Mouse (Mus musculus): ENCODE results near the gene Rapgef4.
A peak's percentile ranks its signal among the peaks of the same experiment; 100 is the strongest.
"Not testable (repeated sequence)": the region's sequence is repeated elsewhere in the genome, so short reads cannot be mapped to it uniquely, and the experiment has no call there.

The Rapgef4 gene

GRCm38 (mm10) chr2:72117138-72118011, 136.3 kb downstream of the Rapgef4 start:
- no peak for DNase-seq (ENCODE audit: low spot score)

DNA sequence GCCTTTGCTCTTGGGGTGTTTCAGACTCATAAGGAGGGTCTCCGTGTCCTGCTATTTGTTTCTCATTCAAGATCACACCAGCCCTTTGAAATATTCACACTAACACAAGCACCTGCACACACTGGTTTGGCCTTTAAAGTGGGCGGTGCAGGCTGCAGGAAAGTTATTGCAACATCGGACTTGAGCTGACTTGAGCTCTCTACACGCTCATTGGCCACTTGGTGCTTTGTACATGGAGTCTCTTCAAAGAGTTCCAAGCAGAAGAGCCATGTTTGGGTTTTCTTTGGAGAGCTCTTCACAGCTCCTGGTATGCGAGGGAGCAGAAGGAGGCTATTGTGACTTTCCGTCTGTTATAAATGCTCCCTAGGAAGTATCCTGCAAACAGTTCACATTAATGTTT, 139.2 kb downstream of the Rapgef4 start:
- DNase-seq (ENCODE audit: low spot score), result no peak

DNA sequence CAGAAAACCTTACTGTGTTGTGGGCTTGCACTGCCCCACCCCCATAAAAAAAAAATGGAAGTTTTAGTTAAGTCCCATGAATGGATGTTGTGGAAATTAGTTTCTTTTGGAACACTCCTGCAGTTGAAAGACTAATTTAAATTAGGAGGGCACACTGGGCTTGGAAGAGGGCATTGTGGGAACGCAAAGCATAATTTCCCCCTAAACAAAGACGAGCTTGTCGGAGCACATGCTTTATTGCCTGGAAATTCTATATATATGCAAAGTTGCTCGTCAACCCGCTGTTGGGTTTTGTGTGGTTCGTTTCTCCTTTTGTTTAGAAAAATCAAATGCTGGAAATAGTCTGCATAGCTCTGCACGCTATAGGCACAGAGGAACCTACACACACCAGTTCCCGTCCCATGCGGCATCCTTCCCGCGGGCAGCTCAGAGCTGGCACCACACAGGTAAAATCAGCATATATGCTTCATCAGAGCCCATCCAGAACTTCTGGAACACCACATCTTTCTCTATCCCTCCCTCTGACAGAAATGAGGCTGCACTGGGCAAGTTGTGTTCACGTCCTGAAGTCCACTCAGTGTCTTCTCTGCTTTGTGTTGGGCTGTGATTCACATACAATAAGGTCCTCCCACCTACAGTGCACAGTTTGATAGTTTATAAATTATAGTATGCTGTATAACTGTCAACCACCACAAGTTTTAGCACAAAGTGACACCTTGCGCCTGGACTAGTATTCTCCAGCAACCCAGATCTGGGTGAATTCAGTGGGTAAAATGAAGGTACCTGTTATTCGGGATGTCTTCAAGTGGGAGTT, 141.6 kb downstream of the Rapgef4 start:
- no peak for DNase-seq (ENCODE audit: low spot score)

GRCm38 (mm10) chr2:72123851-72124250, 142.8 kb downstream of the Rapgef4 start:
- DNase-seq (ENCODE audit: low spot score), result no peak

DNA sequence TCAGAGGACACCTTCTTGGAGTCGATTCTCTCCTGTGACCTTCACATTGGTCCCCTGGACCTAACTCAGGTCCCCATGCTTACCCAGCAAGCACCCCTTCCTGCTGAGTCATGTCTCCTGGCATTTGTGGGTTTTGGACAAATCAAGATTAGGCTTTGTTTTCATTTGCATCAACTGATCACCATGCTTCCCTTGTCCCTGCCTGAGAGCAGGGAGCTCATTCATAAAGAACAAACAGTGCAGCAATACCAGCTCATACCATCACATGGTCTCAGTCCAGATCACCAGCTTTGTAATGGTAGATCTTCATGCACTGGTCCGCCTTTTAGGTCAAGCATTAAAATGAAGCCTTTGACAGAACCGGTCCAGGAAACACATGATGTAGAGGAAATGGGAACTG, 144.7 kb downstream of the Rapgef4 start:
- DNase-seq (ENCODE audit: low spot score), result no peak

- DNase-seq (ENCODE audit: low spot score), result no peak
These were observed 145.4 kb downstream of the Rapgef4 start for GRCm38 (mm10) chr2:72126411-72126810.

DNA sequence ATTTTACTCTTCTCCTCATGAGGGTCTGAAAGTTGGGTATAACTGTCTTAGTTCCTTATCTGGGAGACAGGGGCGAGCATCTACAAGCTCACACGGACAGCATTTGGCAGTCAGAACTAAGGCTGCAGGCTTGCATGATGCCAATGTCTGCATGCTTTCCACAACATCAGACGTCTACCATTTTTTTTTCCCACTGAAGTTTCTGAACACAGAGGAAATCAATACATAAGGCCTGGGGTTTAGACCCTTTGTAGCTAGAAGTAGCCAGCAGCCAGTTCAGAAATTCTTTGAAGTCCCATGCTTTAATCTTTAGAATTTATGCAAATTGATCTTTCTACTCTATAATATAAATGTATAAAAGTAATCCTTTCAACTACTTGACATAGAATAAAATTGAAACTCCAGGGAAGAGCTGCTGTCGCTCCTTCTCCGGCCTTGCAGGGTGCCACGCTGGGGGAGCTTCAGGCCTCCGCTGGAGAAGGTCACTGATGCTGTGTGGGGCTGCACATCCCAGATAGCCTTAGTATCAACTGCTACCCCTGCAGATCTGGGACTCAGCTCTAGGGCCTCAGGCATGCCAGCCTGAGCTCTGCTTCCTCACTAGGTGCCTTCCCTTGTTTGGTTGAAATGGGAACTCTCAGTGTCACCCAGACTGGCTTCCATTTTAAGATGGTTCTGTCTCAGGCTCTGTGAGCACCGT, 148.7 kb downstream of the Rapgef4 start:
- DNase-seq (ENCODE audit: low spot score), result no peak

DNA sequence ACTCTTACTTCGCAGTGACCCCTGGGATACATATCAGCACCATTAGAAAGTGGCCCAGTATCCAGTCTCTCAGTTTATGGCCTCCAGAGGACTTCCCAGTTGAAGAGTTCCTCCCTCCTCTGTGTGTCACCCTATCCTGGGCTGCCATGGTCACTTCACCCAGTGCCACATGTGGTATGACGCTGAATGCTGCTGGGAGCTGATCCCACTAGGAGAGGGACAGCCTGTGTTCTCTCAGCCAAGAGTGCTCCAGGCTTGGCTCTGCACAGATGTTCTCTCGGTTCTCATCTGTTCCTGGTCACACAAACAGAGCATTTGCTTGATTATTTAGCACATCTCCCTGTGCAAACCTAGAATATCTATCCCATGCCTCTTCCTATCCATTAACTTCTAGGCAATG, 151.2 kb downstream of the Rapgef4 start:
- DNase-seq (ENCODE audit: low spot score), result no peak

GRCm38 (mm10) chr2:72136045-72136444, 155.0 kb downstream of the Rapgef4 start:
- DNase-seq (ENCODE audit: low spot score), result no peak

DNA sequence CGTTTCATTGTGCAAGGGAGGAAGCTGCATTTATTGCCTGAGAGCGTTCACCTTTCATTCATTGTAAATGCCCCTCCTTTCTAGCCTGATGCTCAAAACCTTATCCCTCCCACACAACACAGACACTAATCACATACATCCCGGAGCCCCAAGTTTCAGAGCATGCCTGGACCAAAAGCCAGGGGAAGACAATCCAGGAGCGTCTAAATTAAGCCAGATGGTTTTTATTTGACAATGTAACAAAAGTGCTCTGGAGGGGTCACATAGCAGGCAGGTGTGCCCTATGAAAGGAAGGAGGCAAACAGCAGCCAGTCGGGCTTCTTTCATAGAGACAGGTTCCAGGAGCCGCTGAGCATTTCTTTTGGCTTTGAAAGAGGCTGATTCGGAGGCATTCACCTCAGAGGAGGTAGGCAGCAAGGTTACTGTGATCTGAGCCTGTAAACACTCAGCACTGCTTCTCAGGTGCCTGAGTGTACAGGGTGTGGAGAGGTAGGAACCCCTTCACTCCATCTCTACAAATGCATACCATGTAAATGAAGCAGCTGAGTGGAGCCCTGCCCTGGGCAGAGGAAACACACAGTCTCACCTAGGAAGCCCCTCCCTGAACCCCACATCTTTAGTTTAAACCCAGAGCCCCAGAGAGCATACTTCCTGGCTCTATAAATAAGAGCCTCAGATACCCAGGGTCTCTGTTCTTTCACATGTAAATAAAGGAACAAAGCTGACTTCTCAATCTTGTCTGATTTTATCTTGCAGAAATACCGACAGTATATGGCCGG, 155.6 kb downstream of the Rapgef4 start:
- DNase-seq (ENCODE audit: low spot score), result no peak

- no peak for DNase-seq (ENCODE audit: low spot score)
These were observed 159.1 kb downstream of the Rapgef4 start for GRCm38 (mm10) chr2:72139863-72140845.

DNA sequence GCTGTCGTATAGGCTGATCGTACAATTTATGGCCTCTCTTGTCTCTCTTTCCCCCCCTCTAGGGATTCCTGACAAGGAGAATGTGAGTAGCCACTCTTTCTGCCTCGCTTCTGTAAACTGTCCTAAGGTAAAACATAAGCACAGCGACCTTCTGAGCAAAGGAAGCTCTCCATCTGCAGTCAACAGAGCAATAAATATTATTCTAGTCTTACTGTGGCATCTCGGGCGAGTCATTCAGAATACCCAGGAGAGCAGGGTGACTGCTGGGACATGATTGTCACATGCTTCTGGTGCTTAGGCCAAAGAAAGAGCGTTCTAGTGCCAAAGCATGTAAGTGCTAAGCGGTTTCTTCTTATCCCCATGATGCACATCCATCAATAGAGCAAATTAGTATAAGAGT, 160.1 kb downstream of the Rapgef4 start:
- no peak for DNase-seq (ENCODE audit: low spot score)

GRCm38 (mm10) chr2:72141732-72142131, 160.7 kb downstream of the Rapgef4 start:
- DNase-seq (ENCODE audit: low spot score), result not testable (repeated sequence)

GRCm38 (mm10) chr2:72143413-72143812, 162.4 kb downstream of the Rapgef4 start:
- DNase-seq (ENCODE audit: low spot score), result no peak

DNA sequence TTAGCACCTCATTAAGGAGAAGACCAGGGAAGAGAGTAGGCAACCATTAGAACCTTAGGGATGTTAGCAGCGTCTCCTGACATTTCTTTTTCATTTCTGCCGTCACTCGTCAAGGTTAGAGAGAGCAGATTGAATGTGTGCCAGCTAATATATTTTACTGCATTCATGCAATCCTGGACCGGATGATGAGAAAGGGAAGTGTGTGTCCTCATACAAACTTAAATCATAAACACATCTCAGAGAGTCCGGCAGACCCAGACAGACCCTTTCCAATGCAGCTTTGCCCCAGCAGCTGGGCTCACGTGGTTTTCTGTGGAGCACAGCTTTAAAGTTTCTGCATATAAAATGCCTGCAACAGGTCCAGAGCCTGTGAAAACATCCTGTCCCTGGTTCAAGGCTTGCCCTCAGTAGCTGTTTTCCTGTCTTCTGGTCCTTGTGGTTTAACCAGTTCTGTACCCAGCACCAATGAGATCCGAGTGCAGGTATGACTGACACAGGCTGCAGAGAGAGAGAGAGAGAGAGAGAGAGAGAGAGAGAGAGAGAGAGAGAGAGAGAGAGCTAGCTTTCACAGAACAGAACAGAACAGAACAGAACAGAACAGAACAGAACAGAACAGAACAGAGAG, 163.6 kb downstream of the Rapgef4 start:
- DNase-seq (ENCODE audit: low spot score), result no peak

GRCm38 (mm10) chr2:72145281-72145875, 164.3 kb downstream of the Rapgef4 start:
- peak; percentile 27 for DNase-seq (ENCODE audit: low spot score)

DNA sequence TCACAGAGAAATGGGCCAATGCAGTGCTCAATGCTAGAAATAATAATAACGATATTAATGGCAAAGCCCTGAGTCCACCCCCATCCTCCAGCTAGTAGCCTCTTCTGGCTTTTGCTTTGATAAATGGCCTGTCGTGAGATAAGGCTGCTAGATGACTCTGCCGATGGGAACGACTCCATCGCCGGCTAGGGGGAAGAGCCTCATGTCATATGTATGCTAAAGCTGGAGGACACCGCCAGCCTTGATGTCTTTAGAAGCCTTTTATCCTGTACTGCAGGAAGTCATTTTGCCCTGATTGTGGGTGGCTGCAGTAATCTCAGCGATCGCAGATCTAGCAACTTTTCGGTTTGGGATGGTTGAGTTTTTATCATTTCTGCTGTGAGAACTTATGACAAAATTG, 165.0 kb downstream of the Rapgef4 start:
- DNase-seq (ENCODE audit: low spot score), result no peak

DNA sequence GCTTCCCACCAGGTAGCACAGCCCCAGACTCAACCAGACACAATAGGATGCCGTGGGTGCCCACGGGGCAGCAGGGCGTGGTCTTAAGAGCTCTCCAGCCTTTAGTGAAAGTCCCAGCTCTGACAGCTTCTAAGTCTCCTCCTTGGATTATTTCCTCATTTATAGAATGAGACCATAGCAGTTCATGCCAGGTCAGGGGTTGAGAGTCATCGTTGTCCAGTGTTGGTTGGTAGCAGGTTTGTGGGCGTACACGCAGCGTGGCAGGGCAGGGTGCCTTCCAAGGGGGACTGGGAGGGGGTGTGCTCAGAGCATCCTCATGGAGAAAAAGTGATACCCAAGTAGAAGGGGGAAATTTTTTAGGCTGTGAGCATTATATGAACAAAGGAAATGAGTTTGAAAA, 166.2 kb downstream of the Rapgef4 start:
- DNase-seq (ENCODE audit: low spot score), result no peak

DNA sequence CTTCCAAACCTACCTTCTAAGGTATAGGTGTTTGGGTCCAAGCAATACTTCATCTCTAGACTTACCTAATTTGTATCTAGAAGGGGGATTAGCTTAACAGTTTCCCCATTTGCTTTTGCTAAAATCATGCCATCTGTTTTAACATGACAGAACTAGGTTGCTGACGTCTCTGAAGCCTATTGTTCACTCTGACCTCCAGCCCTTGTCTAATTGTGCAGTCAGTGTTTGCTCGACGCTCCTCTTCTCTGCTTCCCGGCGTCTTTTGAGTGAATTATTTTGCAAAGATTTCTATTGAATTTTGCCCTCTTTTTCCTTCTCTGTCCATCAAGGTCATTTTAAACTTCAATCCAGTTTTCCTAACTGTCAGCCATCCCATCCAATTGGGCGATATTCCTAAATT, 166.7 kb downstream of the Rapgef4 start:
- no peak for DNase-seq (ENCODE audit: low spot score)

DNA sequence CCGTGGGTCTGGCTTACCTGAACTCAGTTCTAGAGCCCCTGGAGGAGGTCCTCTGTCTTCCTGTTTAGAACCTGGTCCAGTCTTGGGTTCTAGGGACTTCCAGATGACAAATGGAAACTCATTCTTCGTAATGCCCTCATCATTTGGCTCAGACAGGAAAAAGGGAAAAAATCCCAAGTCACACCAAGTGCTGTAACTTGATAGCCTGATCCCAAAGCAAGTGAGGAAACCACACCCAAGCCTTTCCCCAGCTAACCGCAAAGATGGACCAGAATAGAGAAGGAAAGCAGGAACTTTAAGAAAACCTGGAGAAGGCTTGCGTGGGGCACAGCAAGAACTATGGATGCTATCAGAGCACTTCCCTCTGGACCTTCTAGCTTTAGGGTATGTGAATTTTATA, 167.6 kb downstream of the Rapgef4 start:
- no peak for DNase-seq (ENCODE audit: low spot score)
